Mouse (Mus musculus): ENCODE data around the gene Hoxd13. TPM values are rescaled to one million over a fixed set of nuclear protein-coding genes. Genes with fewer than 3 reads are reported as not detected.

The Hoxd13 gene
- not detected in 4 replicates for total RNA-seq (2023)

GRCm38 (mm10) chr2:74667842-74668357 lies at the start of gene Hoxd13:
Hoxd13 (plus strand) TSS chr2:74668310.

GRCm38 (mm10) chr2:74659507-74660005 lies 8.6 kb upstream of the Hoxd13 start, which contains the start of gene Evx2:
Evx2 (minus strand) TSS chr2:74659557.

DNA sequence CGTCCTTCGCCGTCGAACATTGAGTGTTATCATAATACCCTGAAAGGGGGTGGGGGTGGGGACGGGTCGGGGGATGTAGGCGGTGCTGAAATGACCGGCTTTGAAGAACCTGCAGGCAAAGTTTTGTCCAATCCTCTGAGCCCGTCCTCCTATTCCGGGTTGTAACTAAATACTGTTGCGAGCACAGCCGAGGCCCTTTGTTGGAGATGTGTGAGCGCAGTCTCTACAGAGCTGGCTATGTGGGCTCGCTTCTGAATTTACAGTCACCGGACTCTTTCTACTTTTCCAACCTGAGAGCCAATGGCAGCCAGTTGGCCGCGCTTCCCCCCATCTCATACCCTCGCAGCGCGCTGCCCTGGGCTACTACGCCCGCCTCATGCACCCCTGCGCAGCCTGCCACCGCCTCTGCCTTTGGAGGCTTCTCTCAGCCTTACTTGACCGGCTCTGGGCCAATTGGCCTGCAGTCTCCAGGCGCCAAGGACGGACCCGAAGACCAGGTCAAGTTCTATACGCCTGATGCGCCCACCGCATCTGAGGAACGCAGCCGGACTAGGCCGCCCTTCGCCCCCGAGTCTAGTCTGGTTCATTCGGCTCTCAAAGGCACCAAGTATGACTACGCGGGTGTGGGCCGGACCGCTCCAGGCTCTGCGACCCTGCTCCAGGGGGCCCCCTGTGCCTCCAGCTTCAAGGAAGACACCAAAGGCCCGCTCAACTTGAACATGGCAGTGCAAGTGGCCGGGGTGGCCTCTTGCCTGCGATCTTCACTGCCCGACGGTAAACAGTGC lies 7.0 kb downstream of the Hoxd13 start, which contains the start of gene Hoxd12:
Hoxd12 (plus strand) TSS at position 133 of the 785 bp plus-strand sequence.

GRCm38 (mm10) chr2:74678891-74679595 lies 10.9 kb downstream of the Hoxd13 start, which contains the start of gene Hoxd11:
Hoxd11 (plus strand) TSS chr2:74679557.

DNA sequence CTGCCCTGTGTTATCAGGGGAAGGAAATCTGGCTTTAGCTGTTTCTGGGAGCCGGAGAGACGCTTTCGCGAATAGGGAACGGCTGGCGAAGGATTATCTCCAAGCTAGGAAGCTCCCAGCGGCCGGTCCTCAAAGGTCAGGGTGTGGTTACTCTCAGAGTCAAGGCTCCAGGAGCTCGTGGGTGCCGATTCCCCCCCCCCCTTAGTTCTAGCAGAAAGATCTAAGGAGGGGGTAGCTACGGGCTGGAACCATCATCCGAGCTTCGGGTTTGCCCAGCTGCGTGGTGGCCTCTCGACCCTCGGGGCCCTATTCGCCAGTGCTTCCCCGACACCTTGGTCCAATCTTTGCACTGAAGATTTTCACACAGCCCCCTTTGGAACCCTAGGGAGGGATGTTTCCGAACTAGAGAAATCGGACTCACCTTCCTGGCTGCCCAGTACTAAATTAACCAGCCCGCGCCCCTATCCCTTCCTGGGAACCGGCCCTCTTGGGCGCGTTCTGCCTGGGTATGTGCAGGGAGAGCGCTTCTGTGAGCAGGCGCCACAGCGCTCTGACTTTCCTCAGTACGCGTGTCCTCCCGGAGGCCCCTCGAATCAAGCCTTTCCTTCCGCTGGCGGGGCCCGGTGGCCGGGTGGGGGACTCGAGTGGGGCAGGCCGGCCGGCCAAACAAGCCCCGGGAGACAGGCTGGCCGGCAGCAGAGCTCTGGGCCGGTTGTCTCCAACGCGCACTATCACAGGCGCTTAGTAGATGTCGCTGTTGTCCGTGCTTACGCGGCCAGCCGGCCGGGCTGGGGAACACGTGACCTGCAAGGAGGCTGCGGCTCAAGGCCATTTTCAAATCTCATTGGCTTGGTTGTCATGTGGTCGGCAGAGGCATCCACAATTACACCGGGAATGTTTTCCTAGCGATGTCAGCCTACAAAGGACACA lies 23.2 kb downstream of the Hoxd13 start, which contains the start of gene Hoxd10:
Hoxd10 (plus strand) TSS at position 903 of the 930 bp plus-strand sequence.

DNA sequence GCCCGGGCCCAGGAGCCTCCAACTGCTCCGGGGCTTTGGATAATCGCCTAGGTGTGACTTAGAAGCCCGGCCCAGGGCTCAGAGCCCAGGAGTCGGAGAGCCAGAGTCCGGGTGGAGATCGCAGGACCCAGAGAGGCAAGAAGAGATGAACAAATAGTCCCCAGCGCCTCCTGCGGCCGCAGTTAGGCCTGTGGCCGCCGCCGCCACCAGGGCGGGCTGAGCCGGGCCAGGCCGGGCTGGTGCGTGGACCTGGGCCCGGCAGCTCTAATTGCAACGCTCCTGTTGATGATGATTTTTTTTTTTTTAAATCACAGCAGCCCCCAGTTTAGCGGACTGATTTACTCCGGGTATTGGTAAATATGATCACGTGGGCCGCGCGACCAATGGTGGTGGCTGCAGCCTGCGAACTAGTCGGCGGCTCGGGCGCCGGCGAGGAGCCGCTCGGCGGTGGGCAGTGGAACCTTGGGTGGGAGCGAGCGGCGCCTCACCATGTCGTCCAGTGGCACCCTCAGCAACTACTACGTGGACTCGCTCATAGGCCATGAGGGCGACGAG lies 29.5 kb downstream of the Hoxd13 start, which contains the start of gene Hoxd9:
Hoxd9 (plus strand) TSS at position 161 of the 555 bp plus-strand sequence.

DNA sequence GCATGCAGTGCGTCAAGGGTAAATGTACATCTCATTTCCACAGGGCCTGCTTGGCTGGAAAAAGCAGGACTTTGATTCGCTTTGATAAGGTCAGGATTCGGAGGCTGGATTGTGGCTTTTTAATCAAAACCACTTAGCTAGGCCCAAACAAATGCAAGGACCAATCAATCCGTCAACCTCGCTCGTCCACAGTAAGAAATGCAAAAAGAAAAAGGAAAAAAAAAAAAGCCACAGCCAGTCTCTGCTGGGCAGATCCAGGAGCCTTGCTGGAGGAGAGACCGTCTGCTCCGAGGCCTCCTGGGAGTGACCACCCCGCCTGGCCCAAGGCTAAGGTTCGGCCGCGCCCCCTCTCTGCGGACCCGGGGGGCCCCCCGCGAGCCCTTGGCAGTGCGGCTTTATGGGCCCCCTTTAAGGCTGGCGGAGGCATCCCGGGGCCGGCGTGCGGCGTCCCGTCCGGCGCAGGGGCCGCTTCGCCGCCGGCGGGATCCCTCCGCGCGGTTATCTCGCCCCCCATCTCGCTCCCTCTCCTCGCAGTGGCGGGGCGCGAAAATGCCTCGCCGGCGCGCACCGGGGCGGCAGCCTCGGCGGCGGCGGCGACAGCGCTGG lies 36.4 kb downstream of the Hoxd13 start, which contains the start of gene Hoxd8:
Hoxd8 (plus strand) TSS at position 223 of the 606 bp plus-strand sequence.

GRCm38 (mm10) chr2:74711721-74712621 lies 43.9 kb downstream of the Hoxd13 start, which contains the start of the genes Hoxd3 and Hoxd4:
Hoxd3 (plus strand) TSS chr2:74711927.
Hoxd4 (plus strand) TSS chr2:74711929.

Other genes starting within 250 kb of the Hoxd13 start
- 29.2 to 37.0 TPM (median 30.4 TPM) in 4 replicates for gene Lnpk, start 88.9 kb upstream of the Hoxd13 start, total RNA-seq (2023)
- gene Evx2, start 8.8 kb upstream of the Hoxd13 start, total RNA-seq (2023), result not detected in 4 replicates
- not detected in 4 replicates for gene Hoxd12, start 6.7 kb downstream of the Hoxd13 start, total RNA-seq (2023)
- not detected in 4 replicates for gene Hoxd11, start 11.2 kb downstream of the Hoxd13 start, total RNA-seq (2023)
- gene Hoxd10, start 23.6 kb downstream of the Hoxd13 start, total RNA-seq (2023), result not detected in 4 replicates
- not detected in 4 replicates for gene Hoxd9, start 29.4 kb downstream of the Hoxd13 start, total RNA-seq (2023)
- gene Hoxd8, start 36.3 kb downstream of the Hoxd13 start, total RNA-seq (2023), result not detected in 4 replicates
- not detected in 4 replicates for gene Hoxd3, start 43.6 kb downstream of the Hoxd13 start, total RNA-seq (2023)
- not detected in 4 replicates for gene Hoxd4, start 43.6 kb downstream of the Hoxd13 start, total RNA-seq (2023)
- gene Gm28230, start 58.4 kb downstream of the Hoxd13 start, total RNA-seq (2023), result not detected in 4 replicates
- gene Hoxd1, start 94.7 kb downstream of the Hoxd13 start, total RNA-seq (2023), result not detected in 4 replicates
- gene Mtx2, start 157.5 kb downstream of the Hoxd13 start, total RNA-seq (2023), result 18.7 to 26.4 TPM (median 21.4 TPM) in 4 replicates

Data from B cell, adult 62 days (primary cell).